Mouse (Mus musculus) limb, embryonic 14.5 days (tissue): ENCODE measurements around the gene Asb15. TPM values are rescaled to one million over a fixed set of nuclear protein-coding genes. Genes with fewer than 3 reads are reported as not detected.

Experiments used
- ATAC-seq: fragments of 200-750 bp; cut with Nextera tagmentation; 2 replicates; pipeline ENCODE4 v1.8.0; 2017; ENCODE audit warnings: low read depth, moderate number of reproducible peaks, moderate TSS enrichment; ENCODE audit not compliant: low FRiP score
- DNase-seq: peaks from one replicate; pipeline ENCODE4 v3.0.0-alpha.2; 2015; ENCODE audit warnings: low spot score
- H3K27ac ChIP-seq: fragments of 300-500 bp; sonication (generic); replicated peaks from 2 replicates; pipeline ENCODE4 v1.5.1; 2014; ENCODE audit warnings: low read depth, mild to moderate bottlenecking, low read length, moderate library complexity, mixed read lengths
- H3K27me3 ChIP-seq: fragments of 300-500 bp; sonication (generic); 2 replicates; pipeline ENCODE4 v1.6.1; 2014; ENCODE audit warnings: low read length, mixed read lengths; ENCODE audit not compliant: control insufficient read depth, insufficient read depth
- H3K36me3 ChIP-seq: fragments of 300-500 bp; sonication (generic); 2 replicates; pipeline ENCODE4 v1.6.1; 2014; ENCODE audit warnings: mild to moderate bottlenecking, low read length, moderate library complexity, mixed read lengths; ENCODE audit not compliant: control insufficient read depth, insufficient read depth
- H3K4me1 ChIP-seq: fragments of 300-500 bp; sonication (generic); 2 replicates; pipeline ENCODE4 v1.6.1; 2014; ENCODE audit warnings: antibody characterized with exemption, low read length, mixed read lengths; ENCODE audit not compliant: control insufficient read depth, insufficient read depth
- H3K4me2 ChIP-seq: fragments of 300-500 bp; sonication (generic); replicated peaks from 2 replicates; pipeline ENCODE4 v1.6.1; 2014; ENCODE audit warnings: low read depth, mild to moderate bottlenecking, low read length, moderate library complexity; ENCODE audit not compliant: severe bottlenecking
- H3K4me3 ChIP-seq: fragments of 300-500 bp; sonication (generic); replicated peaks from 2 replicates; pipeline ENCODE4 v1.5.1; 2014; ENCODE audit warnings: low read length
- H3K9ac ChIP-seq: fragments of 300-500 bp; sonication (generic); 2 replicates; pipeline ENCODE4 v1.6.1; 2014; ENCODE audit warnings: mild to moderate bottlenecking, low read depth, low read length, moderate library complexity; ENCODE audit not compliant: severe bottlenecking
- H3K9me3 ChIP-seq: fragments of 300-500 bp; sonication (generic); 2 replicates; pipeline ENCODE4 v1.6.1; 2016; ENCODE audit warnings: low read length; ENCODE audit not compliant: control insufficient read depth
- POLR2A ChIP-seq: fragments of 200-500 bp; IDR thresholded peaks from 2 replicates; pipeline ENCODE4 v1.8.0; 2012; ENCODE audit warnings: inconsistent platforms, mild to moderate bottlenecking, moderate library complexity, borderline replicate concordance; ENCODE audit not compliant: insufficient read depth, insufficient read length; ENCODE audit errors: extremely low read depth
- WGBS: fragments of 180-500 bp; shearing (Covaris S2); extraction: QIAGEN DNeasy Blood & Tissue Kit; methylation state at CpG from one replicate; pipeline ENCODE4 v1.1.7; 2014; 5-methylcytosine and 5-hydroxymethylcytosine counted together
- polyA plus RNA-seq, 2 experiments: library from polyadenylated mRNA; depleted of rRNA in 1 of 2; stranded (reverse) in 1 of 2; unstranded in 1 of 2; fragments of >200 nt; fragmentation: Nextera tagmentation in 1 of 2; extraction: Ambion mirVana in 1 of 2; gene quantifications; 2 replicates each; pipeline versions ENCODE4 v1.2.1 to v1.2.3; 2012 to 2014

Asb15 gene
- polyA plus RNA-seq, 2 experiments: 0.04 TPM; not detected in 1

DNA sequence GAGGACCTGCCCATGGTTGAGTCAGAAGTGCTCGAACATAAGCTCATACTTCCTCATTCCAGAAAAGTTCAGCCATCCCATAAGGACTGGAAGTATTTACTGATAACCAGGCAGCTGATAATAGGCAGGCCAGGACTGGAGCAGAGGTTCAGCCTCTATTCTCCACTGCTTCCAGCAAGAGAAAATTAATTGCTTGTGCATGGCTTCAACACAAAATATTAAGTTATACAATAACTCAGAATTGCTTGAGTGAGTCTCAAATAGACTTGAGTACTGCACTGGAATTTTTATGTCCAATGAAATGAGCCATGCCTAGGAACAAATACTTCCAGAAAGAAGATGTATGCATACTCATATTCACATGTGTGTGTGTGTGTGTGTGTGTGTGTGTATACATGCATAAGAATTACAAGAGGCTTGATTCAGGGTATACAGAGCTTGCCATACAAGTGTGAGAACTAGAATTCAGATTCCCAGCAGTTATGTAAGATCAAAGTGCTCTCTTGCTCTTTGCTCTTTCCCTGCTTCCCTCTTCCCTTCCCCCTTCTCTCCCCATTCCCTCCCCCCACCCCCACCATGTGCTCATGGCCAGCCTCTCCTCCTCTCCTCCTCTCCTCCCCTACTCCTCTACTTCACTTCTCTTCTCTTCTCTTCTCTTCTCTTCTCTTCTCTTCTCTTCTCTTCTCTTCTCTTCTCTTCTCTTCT is 18.9 kb downstream of the Asb15 start:
- DNase-seq: no peak
- no peaks in the 10 kb centered on the region for H3K36me3 ChIP-seq
- H3K9ac ChIP-seq: no peak overlapping the region
- no peaks in the 10 kb centered on the region for H3K4me1 ChIP-seq
- whole genome bisulfite sequencing: 66% methylated on average over 1 of the region's 1 CpGs
- H3K27me3 ChIP-seq: no peaks in the 10 kb centered on the region
- H3K27ac ChIP-seq: no peak overlapping the region
- TF ChIP-seq POLR2A: no peak
- no peak for ATAC-seq
- H3K9me3 ChIP-seq: no peaks in the 10 kb centered on the region
- H3K4me2 ChIP-seq: no peak overlapping the region
- H3K4me3 ChIP-seq: no peak overlapping the region

DNA sequence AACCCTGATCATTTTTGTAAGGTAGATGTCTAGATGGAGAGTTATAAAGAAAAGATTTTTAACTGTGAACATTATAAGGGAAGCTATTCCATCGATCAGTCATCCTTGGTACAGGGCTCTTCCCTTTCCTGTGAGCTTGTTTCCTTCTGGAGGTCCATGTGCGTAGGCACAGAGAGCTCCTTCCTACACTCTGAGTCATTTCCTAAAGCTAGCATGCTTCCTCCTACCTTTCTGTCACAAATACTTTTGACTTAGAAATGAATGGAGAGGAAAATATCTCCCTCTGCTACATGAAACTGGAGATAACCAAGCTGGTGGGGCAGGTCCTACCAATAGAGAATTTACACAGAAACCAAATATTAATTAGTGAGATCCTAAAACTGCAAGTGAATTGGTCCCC is 21.9 kb downstream of the Asb15 start:
- no peak overlapping the region for H3K4me2 ChIP-seq
- no peaks in the 10 kb centered on the region for H3K9me3 ChIP-seq
- no peak overlapping the region for H3K4me3 ChIP-seq
- H3K27me3 ChIP-seq: no peaks in the 10 kb centered on the region
- ATAC-seq: no peak
- no peak for DNase-seq
- no peak for TF ChIP-seq POLR2A
- H3K4me1 ChIP-seq: no peaks in the 10 kb centered on the region
- H3K36me3 ChIP-seq: no peaks in the 10 kb centered on the region
- H3K9ac ChIP-seq: no peak overlapping the region
- no peak overlapping the region for H3K27ac ChIP-seq
- 89% methylated on average over 2 of the region's 2 CpGs for whole genome bisulfite sequencing

DNA sequence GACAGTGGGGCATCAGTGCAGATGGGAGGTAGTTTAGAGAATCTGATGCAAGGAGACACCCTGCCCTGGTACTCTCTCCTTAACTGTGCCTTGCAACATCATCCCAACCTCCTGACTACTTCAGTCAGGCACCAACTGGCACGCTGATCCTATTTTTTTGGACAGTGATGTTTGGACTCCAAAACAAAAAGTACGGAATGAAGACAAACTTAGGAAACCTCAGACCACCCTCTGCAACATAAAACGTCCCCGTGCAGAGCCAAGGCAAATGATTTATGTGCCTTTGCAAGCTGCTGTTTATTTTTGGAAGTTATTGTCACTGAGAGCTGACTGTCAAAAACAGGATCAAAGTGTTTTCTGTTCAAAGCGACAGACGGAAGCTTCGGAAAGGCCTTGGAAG is 24.1 kb downstream of the Asb15 start:
- no peak for TF ChIP-seq POLR2A
- Histone ChIP-seq H3K36me3 (no peaks in the 10 kb centered on the region), H3K27ac (no peak overlapping the region), H3K4me1 (no peaks in the 10 kb centered on the region), H3K9me3 (no peaks in the 10 kb centered on the region), H3K27me3 (no peaks in the 10 kb centered on the region), H3K4me2 (no peak overlapping the region), H3K4me3 (no peak overlapping the region), H3K9ac (no peak overlapping the region)
- ATAC-seq (no peak), DNase-seq (no peak)
- WGBS: 63% methylated on average over 7 of the region's 7 CpGs

DNA sequence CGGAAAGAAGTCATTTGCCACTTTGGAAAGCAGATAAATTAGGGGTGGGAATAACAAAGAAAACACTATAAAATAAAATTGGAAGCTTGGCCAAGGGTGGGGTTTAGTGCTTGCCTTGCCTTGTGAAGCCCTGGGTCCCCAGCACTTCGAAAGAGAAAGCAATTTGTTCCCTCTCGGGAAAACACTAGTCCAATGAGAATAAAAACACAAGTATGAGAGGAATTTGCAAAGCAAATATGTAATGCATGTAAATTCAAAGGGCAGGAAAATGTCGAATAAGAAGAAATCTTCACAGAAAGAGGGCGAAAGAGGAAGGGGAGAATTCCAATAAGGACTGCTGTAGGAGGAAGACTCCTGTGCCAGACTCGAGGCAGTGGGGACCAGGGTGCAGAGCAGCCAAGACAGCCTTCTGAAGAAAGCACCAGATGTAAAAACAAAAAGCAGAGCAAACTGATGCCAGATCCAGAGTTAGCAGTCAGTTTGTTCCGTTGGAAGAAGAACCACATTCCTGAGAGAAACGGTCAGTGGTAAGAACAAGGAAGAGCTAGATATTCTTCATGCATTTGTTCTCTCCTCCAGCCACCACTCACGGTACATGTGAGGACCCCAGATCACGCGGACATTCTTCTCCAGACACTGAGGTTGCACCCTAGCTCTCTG is 26.6 kb downstream of the Asb15 start:
- 68% methylated on average over 11 of the region's 11 CpGs for WGBS
- no peak overlapping the region for H3K4me2 ChIP-seq

DNA sequence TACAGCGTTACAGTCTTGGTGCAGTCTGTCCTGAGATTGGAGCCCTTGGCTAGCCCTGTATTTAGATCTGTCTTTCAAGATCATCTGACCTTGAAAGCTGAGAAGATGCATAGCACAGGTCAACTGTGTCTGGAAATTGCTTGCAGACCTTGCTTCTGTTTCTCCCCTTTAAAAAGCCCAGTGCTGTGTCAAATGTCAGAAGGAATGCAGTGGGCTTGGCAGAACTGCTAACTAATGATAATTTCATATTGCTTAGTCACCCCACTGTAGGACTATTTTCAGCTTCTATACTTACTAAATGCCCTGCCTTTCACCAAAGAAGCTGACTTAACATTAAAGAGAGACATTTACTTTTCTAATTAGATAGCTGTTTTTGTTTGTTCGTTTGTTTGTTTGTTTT is 27.5 kb downstream of the Asb15 start:
- no peaks in the 10 kb centered on the region for H3K36me3 ChIP-seq
- H3K27ac ChIP-seq: no peak overlapping the region
- no peak overlapping the region for H3K9ac ChIP-seq
- H3K4me3 ChIP-seq: no peak overlapping the region
- no peaks in the 10 kb centered on the region for H3K4me1 ChIP-seq
- no peaks in the 10 kb centered on the region for H3K9me3 ChIP-seq
- DNase-seq: no peak
- WGBS: 75% methylated on average over 2 of the region's 2 CpGs
- H3K4me2 ChIP-seq: no peak overlapping the region
- no peaks in the 10 kb centered on the region for H3K27me3 ChIP-seq
- no peak for ATAC-seq
- no peak for TF ChIP-seq POLR2A

More for the DNA sequence above, 26.6 kb downstream of the Asb15 start:
- no peaks in the 10 kb centered on the region for H3K4me1 ChIP-seq
- TF ChIP-seq POLR2A: no peak
- H3K4me3 ChIP-seq: no peak overlapping the region
- no peaks in the 10 kb centered on the region for H3K9me3 ChIP-seq
- H3K27me3 ChIP-seq: no peaks in the 10 kb centered on the region
- H3K27ac ChIP-seq: no peak overlapping the region
- no peak overlapping the region for H3K9ac ChIP-seq
- ATAC-seq (no peak), DNase-seq (no peak)
- no peaks in the 10 kb centered on the region for H3K36me3 ChIP-seq
